ENCODE assay signal across 20 mouse cellular contexts in the genomic region with DNA sequence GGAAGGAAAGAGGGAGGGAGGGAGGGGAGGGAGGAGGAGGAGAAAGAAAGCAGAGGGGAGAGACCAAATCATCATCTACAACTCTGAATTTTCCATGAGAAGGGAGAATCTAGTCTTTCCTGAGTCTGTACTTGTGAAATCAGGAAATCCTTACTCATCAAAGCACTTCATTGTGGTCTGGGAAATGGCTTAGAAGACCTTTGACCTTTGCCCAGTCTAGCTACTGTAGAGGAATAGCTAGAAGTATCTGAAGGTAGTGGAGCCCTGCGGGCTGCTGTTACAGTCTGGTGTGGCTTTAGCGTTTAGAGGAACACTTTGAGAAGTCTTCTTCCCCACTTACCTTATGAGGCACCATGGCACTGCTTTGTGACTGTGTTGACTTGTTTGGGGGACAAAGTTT. TPM values are rescaled to one million over a fixed set of nuclear protein-coding genes. Genes with fewer than 3 reads are reported as not detected.
DNase-seq lines count a peak whose midpoint lies in the region; ATAC-seq and TF ChIP-seq lines count a peak whose summit lies in the region.
"Had no signal": no experiment of that assay in that cellular context is flagged by ENCODE, and none has a peak within 500 bp of the region (broad histone marks: within the 10 kb centered on the region; RNA-seq: fewer than 3 reads in every experiment).

No protein-coding gene starts in this region.

- H3K27ac ChIP-seq in kidney, adult 2 months (ENCODE audit: insufficient read depth, low read depth, low read length) = no peak overlapping the region
- H3K27ac ChIP-seq in kidney, embryonic 15.5 days = no peak overlapping the region
- no peak overlapping the region for H3K27ac ChIP-seq in kidney, embryonic 16.5 days (ENCODE audit: low read length)
- H3K27ac ChIP-seq: embryonic facial prominence, embryonic 10.5 days; forebrain, embryonic 13.5 days; heart, adult 2 months; heart, embryonic 15.5 days; hindbrain, embryonic 10.5 days; hindbrain, embryonic 14.5 days had no signal

- no peaks in the 10 kb centered on the region for H3K9me3 ChIP-seq in kidney, embryonic 15.5 days (replicated peaks)
- H3K9me3 ChIP-seq in kidney, embryonic 16.5 days (ENCODE audit: low read length) = no peaks in the 10 kb centered on the region
- H3K9me3 ChIP-seq: embryonic facial prominence, embryonic 10.5 days; forebrain, embryonic 13.5 days; heart, embryonic 15.5 days; hindbrain, embryonic 10.5 days had no signal

- no peak overlapping the region for H3K4me2 ChIP-seq in kidney, embryonic 15.5 days
- H3K4me2 ChIP-seq in kidney, embryonic 16.5 days (replicated peaks; ENCODE audit: low read depth, low read length) = no peak overlapping the region
- H3K4me2 ChIP-seq: forebrain, embryonic 13.5 days; heart, embryonic 11.5 days; heart, embryonic 15.5 days; hindbrain, embryonic 14.5 days had no signal

- 48% methylated on average over 2 of the region's 2 CpGs for WGBS in kidney, adult 2 months
- 47% methylated on average over 2 of the region's 2 CpGs for WGBS in kidney, embryonic 15.5 days
- WGBS in kidney, embryonic 16.5 days = 68% methylated on average over 2 of the region's 2 CpGs

- ATAC-seq in kidney, embryonic 15.5 days (replicated peaks; ENCODE audit: low FRiP score) = no peak
- ATAC-seq in kidney, embryonic 16.5 days (ENCODE audit: low FRiP score, low TSS enrichment) = no peak
- ATAC-seq: forebrain, embryonic 13.5 days; forebrain, postnatal 0 days had no signal

- H3K36me3 ChIP-seq in kidney, adult 2 months (ENCODE audit: control insufficient read depth, insufficient read depth, low read length) = no peaks in the 10 kb centered on the region
- H3K36me3 ChIP-seq in kidney, embryonic 15.5 days = no peaks in the 10 kb centered on the region
- no peaks in the 10 kb centered on the region for H3K36me3 ChIP-seq in kidney, embryonic 16.5 days (ENCODE audit: insufficient read depth, low read length)
- H3K36me3 ChIP-seq: embryonic facial prominence, embryonic 10.5 days; heart, embryonic 15.5 days; hindbrain, embryonic 10.5 days had no signal

- no peak overlapping the region for H3K4me3 ChIP-seq in kidney, adult 2 months (ENCODE audit: insufficient read depth, low read depth, low read length)
- H3K4me3 ChIP-seq in kidney, embryonic 15.5 days (replicated peaks) = no peak overlapping the region
- no peak overlapping the region for H3K4me3 ChIP-seq in kidney, embryonic 16.5 days (ENCODE audit: low read length)
- H3K4me3 ChIP-seq: embryonic facial prominence, embryonic 10.5 days; forebrain, embryonic 13.5 days; heart, adult 2 months; heart, embryonic 15.5 days; hindbrain, embryonic 10.5 days had no signal

- H3K9ac ChIP-seq in kidney, embryonic 15.5 days = no peak overlapping the region
- no peak overlapping the region for H3K9ac ChIP-seq in kidney, embryonic 16.5 days (replicated peaks; ENCODE audit: low read length)
- H3K9ac ChIP-seq: forebrain, embryonic 13.5 days; forebrain, postnatal 0 days; heart, embryonic 15.5 days; hindbrain, embryonic 14.5 days had no signal

- DNase-seq in kidney, adult 2 months = peak; percentile 82
- peak; percentile 28 to 57 for DNase-seq in kidney, postnatal 36 days
- peak; percentile 17 for DNase-seq in embryo, embryonic 11 days
- peak; percentile 44 for DNase-seq in yolk sac, embryonic 10.5 days (ENCODE audit: low spot score)
- no peak for DNase-seq in ovary, postnatal 14 days (ENCODE audit: low spot score)
- DNase-seq in layer of hippocampus, adult 9-11 months = no peak
- DNase-seq: adrenal gland, adult 8-10 months; adrenal gland, postnatal 36 days; forebrain, postnatal 0 days; gastrocnemius, postnatal 14 days; heart, adult 2 months; heart, postnatal 14 days had no signal

- no peaks in the 10 kb centered on the region for H3K27me3 ChIP-seq in kidney, adult 2 months (replicated peaks; ENCODE audit: control insufficient read depth, insufficient read depth, low read length)
- no peaks in the 10 kb centered on the region for H3K27me3 ChIP-seq in kidney, embryonic 15.5 days
- no peaks in the 10 kb centered on the region for H3K27me3 ChIP-seq in kidney, embryonic 16.5 days (ENCODE audit: insufficient read depth, low read length)
- H3K27me3 ChIP-seq: forebrain, embryonic 13.5 days; heart, embryonic 15.5 days had no signal

- no peak for TF ChIP-seq CTCF in kidney, adult 2 months (conservative IDR thresholded peaks at IDR 0.05; ENCODE audit: insufficient read depth, insufficient read length, low read depth, low read length)

- TF ChIP-seq POLR2A in kidney, adult 2 months (IDR thresholded peaks at IDR 0.05; ENCODE audit: low read depth, low read length) = no peak

- no peaks in the 10 kb centered on the region for H3K4me1 ChIP-seq in kidney, adult 2 months (ENCODE audit: control insufficient read depth, insufficient read depth, low read length)
- no peaks in the 10 kb centered on the region for H3K4me1 ChIP-seq in kidney, embryonic 15.5 days
- no peaks in the 10 kb centered on the region for H3K4me1 ChIP-seq in kidney, embryonic 16.5 days (ENCODE audit: insufficient read depth, low read length)
- H3K4me1 ChIP-seq: embryonic facial prominence, embryonic 10.5 days; forebrain, embryonic 13.5 days; heart, embryonic 15.5 days; hindbrain, embryonic 10.5 days had no signal

RNA-seq across cellular contexts. Expression of a gene that starts 18.5 kb away (rescaled TPM):
- polyA plus RNA-seq in kidney, adult 2 months (2012; rRNA removed) = not detected in 2 replicates
- polyA plus RNA-seq in kidney, embryonic 15.5 days (2015; fragmentation: Nextera tagmentation; extraction: Ambion mirVana) = 0.22 and 0.67 TPM in 2 replicates
- polyA plus RNA-seq in kidney, embryonic 16.5 days (2015; fragmentation: Nextera tagmentation; extraction: Ambion mirVana) = 0.30 and 0.36 TPM in 2 replicates
- polyA plus RNA-seq: heart, adult 2 months had no signal

RNA-seq across cellular contexts. Expression of a gene that starts 36.7 kb away (rescaled TPM):
- polyA plus RNA-seq in kidney, adult 2 months (2012; rRNA removed) = 10.7 and 34.1 TPM in 2 replicates
- 847 and 878 TPM in 2 replicates for polyA plus RNA-seq in kidney, embryonic 15.5 days (2015; fragmentation: Nextera tagmentation; extraction: Ambion mirVana)
- polyA plus RNA-seq in kidney, embryonic 16.5 days (2015; fragmentation: Nextera tagmentation; extraction: Ambion mirVana) = 847 and 848 TPM in 2 replicates

Comparison
In these comparisons a context has a peak if more than half of its experiments do, and no peak if none do; other contexts are left out.
1. RNA of a gene that starts 36.7 kb away (polyA plus RNA-seq): 847 to 878 TPM in kidney, embryonic 15.5 days and 847 to 848 TPM in kidney, embryonic 16.5 days; 10.7 to 34.1 TPM in kidney, adult 2 months; every median in the first group is over 10 times any median in the second.
2. DNase-seq: peak in kidney, adult 2 months (single experiment), kidney, postnatal 36 days (2 of 2), embryo, embryonic 11 days (single experiment) and yolk sac, embryonic 10.5 days (single experiment); none in ovary, postnatal 14 days (single experiment) and layer of hippocampus, adult 9-11 months (single experiment).